Mouse (Mus musculus) cerebellum, adult 2 months (tissue): Measurements from ENCODE around the gene Cdc37. TPM values are rescaled to one million over a fixed set of nuclear protein-coding genes. Genes with fewer than 3 reads are reported as not detected.

ENCODE experiments used
- DNase-seq, 2 experiments: peaks; one replicate each; pipeline ENCODE4 v3.0.0; 2021
- H3K27ac ChIP-seq: fragments of 200-500 bp; 2 replicates; pipeline ENCODE4 v1.5.1; 2012; ENCODE audit warnings: low read length, control low read depth, inconsistent platforms; ENCODE audit not compliant: insufficient read depth
- H3K27me3 ChIP-seq: fragments of 200-500 bp; 2 replicates; pipeline ENCODE4 v1.6.1; 2012; ENCODE audit warnings: inconsistent platforms, mild to moderate bottlenecking, low read length, moderate library complexity; ENCODE audit not compliant: control insufficient read depth, insufficient read depth
- H3K4me1 ChIP-seq: fragments of 200-500 bp; 2 replicates; pipeline ENCODE4 v1.6.1; 2011; ENCODE audit warnings: low read length; ENCODE audit not compliant: control insufficient read depth, insufficient read depth
- H3K4me3 ChIP-seq: fragments of 200-500 bp; replicated peaks from 2 replicates; pipeline ENCODE3; 2011; ENCODE audit warnings: mild to moderate bottlenecking, low read depth, low read length, control low read depth; ENCODE audit not compliant: insufficient read depth
- CTCF ChIP-seq: fragments of 200-500 bp; IDR thresholded peaks from 2 replicates; pipeline ENCODE4 v1.5.1; 2011; ENCODE audit warnings: low read depth, mild to moderate bottlenecking, control low read depth, low read length, moderate library complexity, borderline replicate concordance; ENCODE audit not compliant: insufficient read depth
- POLR2A ChIP-seq: fragments of 200-500 bp; IDR thresholded peaks from 2 replicates; pipeline ENCODE4 v1.6.1; 2011; ENCODE audit warnings: low read length, control low read depth, borderline replicate concordance; ENCODE audit not compliant: insufficient read depth
- WGBS: fragments of 180-500 bp; shearing (Covaris S2); methylation state at CpG from one replicate; pipeline ENCODE4 v1.1.7; 2018; 5-methylcytosine and 5-hydroxymethylcytosine counted together
- polyA plus RNA-seq: library from polyadenylated mRNA; depleted of rRNA; stranded (reverse); fragments of >200 nt; gene quantifications from 2 replicates; pipeline ENCODE4 v1.2.3, GENCODE M21; 2012

The Cdc37 gene
- polyA plus RNA-seq, 1 experiment: 202 TPM

- DNase-seq: no peak
- Histone ChIP-seq H3K4me3 (peak within 1 kb of the TSS; percentile 43), H3K27ac (no peak within 1 kb of the TSS), H3K27me3 (no peaks in the 10 kb centered on the region; the same call in 1 of the 2 replicates), H3K4me1 (peaks cover 10% of the 10 kb centered on the region; the same call in 1 of the 2 replicates)
- TF ChIP-seq POLR2A: no peak
- no peak for TF ChIP-seq CTCF
- WGBS: under 1% methylated on average over 81 of the region's 86 CpGs
Observed at GRCm38 (mm10) chr9:21165041-21165951, 15.5 kb upstream of the Cdc37 start, which contains the start of gene Pde4a. TSS of gene Pde4a (plus strand) at chr9:21165714.

DNA sequence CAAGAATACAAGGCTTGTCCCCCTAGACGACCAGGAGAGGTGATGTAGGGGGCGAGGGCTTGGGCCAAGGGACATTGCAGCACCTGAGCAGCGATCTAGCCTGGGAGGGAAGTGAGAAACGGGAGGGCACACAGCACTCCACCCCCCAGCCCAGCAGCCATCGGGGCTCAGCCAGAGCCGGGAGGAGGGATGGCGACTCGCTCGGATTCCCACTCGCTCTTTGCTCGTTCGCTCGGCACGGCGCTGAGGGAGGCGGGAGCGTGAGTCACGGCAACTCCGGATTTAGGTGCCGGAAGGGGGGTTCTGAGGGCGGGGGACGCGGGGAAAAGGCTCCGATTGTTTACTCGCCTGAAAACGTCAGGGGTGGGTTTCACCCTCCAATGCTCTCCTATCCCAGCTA, 14.3 kb upstream of the Cdc37 start:
- H3K4me3 ChIP-seq: no peak overlapping the region
- peaks cover 10% of the 10 kb centered on the region; the same call in 1 of the 2 replicates for H3K4me1 ChIP-seq
- TF ChIP-seq CTCF (no peak), POLR2A (no peak)
- no peak for DNase-seq
- no peak overlapping the region for H3K27ac ChIP-seq
- 2% methylated on average over 26 of the region's 26 CpGs for WGBS
- no peaks in the 10 kb centered on the region; the same call in 1 of the 2 replicates for H3K27me3 ChIP-seq

GRCm38 (mm10) chr9:21163086-21164050, 13.6 kb upstream of the Cdc37 start:
- Histone ChIP-seq H3K4me3 (no peak overlapping the region), H3K4me1 (peaks cover 5% of the 10 kb centered on the region; the same call in 1 of the 2 replicates), H3K27ac (no peak overlapping the region), H3K27me3 (no peaks in the 10 kb centered on the region; the same call in 1 of the 2 replicates)
- TF ChIP-seq CTCF: no peak
- no peak for TF ChIP-seq POLR2A
- WGBS: 53% methylated on average over 11 of the region's 11 CpGs
- no peak for DNase-seq

DNA sequence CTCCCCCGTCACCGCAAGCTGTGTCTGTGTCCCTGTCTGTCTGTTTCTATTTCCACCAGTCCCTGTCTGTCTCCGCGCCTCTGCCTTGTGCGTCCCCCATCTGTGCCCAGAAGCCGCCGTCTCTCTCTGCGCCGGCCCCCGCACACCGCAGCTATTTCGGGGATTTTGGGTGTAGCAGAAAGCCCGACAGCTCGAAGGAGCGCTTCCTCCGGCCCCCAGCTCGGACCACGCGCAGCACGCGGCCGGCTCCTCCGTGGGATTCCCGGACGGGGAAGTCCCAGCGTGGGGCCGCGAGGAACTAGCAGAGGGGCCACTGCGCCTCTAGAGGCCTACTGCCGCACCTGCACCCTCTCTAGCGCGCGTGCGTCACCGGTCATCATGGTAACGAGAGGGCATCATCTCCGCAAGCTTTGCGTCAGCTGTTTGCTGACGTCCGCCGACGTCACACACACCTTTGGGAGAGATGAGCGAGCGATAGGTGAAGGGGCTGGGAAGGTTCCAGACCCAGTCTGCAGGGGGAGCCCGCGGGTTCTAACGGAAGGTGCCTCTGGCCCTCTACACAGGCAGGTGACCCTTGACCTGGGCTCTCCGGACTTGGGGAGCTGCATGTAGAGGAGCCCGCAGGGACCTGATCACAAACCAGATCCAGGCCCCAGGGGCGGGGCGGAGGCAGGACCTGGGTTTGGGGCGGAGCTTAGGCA, 11.6 kb upstream of the Cdc37 start:
- Histone ChIP-seq H3K27ac (peak overlapping the region; percentile 38), H3K27me3 (no peaks in the 10 kb centered on the region; the same call in 1 of the 2 replicates), H3K4me1 (no peaks in the 10 kb centered on the region; the same call in 1 of the 2 replicates), H3K4me3 (peak overlapping the region; percentile 66)
- TF ChIP-seq POLR2A (peak; percentile 58; the same call in 1 of the 2 replicates), CTCF (peak; percentile 86)
- WGBS: 1% methylated on average over 52 of the region's 52 CpGs
- peak; percentile 91 to 95 for DNase-seq

DNA sequence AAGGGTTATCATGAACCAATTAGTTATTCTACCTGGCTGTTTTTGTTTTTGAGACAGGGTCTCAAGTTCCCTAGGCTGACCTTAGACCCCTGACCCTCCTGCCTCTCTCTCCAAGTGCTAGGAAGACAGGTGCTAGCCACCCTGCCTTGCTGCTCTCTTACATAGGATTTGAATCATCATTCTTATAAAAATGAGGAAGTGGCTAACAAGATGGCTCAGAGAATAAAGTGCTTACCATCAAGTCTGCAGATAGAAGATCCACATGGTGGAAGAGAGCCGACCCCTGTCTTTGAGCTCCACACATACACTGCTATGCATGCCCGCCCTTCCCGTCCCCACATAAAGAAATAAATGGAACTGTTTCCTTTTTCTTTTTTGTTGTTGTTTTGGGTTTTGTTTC, 5.0 kb upstream of the Cdc37 start:
- Histone ChIP-seq H3K4me1 (no peaks in the 10 kb centered on the region), H3K4me3 (no peak overlapping the region), H3K27me3 (no peaks in the 10 kb centered on the region), H3K27ac (no peak overlapping the region)
- DNase-seq: no peak
- no peak for TF ChIP-seq CTCF
- no peak for TF ChIP-seq POLR2A
- WGBS: 84% methylated on average over 3 of the region's 3 CpGs

- Histone ChIP-seq H3K27me3 (no peaks in the 10 kb centered on the region), H3K4me1 (no peaks in the 10 kb centered on the region), H3K4me3 (no peak overlapping the region), H3K27ac (no peak overlapping the region)
- no peak for DNase-seq
- WGBS: 19% methylated on average over 5 of the region's 5 CpGs
- TF ChIP-seq POLR2A: no peak
- no peak for TF ChIP-seq CTCF
Observed at GRCm38 (mm10) chr9:21153833-21154232, 4.1 kb upstream of the Cdc37 start.

DNA sequence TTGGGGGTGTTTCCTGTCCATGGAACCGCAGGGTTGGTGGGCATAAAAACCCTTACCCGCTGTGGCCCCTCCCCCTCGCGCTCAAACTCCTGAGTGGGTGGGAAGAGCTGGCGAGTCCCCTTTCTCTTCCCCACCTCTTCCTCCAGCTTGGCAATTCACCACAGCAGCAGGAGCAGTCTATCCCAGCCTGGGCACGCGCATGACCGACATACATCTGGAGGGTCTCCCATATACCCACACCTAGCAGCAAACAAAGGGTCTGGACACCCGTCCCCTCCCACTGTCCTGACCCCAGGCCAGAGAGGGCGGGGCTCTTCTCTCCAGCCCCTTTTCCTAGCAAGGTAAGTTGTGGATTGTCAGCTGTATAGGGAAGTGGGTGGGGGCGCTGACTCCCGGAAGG, 3.5 kb upstream of the Cdc37 start:
- no peak for TF ChIP-seq CTCF
- TF ChIP-seq POLR2A: no peak
- Histone ChIP-seq H3K27ac (no peak overlapping the region), H3K27me3 (no peaks in the 10 kb centered on the region), H3K4me1 (no peaks in the 10 kb centered on the region), H3K4me3 (no peak overlapping the region)
- DNase-seq: no peak
- 7% methylated on average over 12 of the region's 12 CpGs for WGBS

- Histone ChIP-seq H3K27ac (no peak overlapping the region), H3K4me3 (no peak overlapping the region), H3K4me1 (peaks cover 4% of the 10 kb centered on the region; the same call in 1 of the 2 replicates), H3K27me3 (no peaks in the 10 kb centered on the region)
- under 1% methylated on average over 11 of the region's 11 CpGs for WGBS
- TF ChIP-seq POLR2A: no peak
- TF ChIP-seq CTCF: peak; percentile 58
- DNase-seq: no peak
Observed at GRCm38 (mm10) chr9:21152715-21153114, 2.9 kb upstream of the Cdc37 start.
